Mouse (Mus musculus): Measurements from ENCODE around the gene Pde10a.

Gene Pde10a

DNA sequence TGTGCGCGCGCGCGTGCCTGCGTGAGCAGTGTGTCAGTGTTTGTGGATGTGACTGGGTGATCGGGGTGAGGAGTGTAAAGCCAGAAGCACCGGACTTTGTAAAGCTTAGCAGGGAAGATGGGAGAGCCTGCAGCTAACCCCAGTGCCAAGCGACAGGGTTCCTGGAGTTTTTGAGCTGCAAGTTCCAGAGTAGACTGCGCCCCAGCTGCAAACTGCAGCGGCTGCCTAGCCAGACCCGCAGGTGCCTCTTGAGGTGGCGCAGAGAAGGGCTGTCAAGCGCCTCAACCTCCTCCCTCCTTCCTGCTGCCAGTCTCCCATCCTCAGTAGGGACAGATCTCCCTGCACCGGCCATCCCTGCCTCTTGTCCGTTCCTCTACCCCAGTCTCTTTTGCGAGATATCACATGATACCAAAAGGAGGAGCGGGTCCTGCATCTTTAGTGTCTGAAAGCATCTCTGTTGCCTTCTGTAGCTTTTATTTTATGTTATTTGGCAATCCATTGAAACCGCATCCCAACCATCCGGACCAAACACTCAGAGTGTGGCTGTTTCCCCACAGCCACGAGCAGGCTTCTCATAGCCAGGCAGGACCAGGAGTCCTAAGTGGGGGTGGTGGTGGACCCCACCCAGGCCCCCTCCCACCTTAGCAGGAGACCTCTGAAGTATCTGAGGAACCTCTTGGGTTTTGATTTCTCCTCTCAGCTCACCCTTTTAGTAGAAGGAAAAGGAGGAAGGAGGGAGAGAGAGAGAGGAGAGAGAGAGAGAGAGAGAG is 984 bp downstream of the Pde10a start:
- in situ Hi-C loops (cut with MboI, MseI): no loop called here

GRCm38 (mm10) chr17:8526815-8527261 is 1.7 kb downstream of the Pde10a start:
- in situ Hi-C loops (cut with MboI, MseI): no loop called here

DNA sequence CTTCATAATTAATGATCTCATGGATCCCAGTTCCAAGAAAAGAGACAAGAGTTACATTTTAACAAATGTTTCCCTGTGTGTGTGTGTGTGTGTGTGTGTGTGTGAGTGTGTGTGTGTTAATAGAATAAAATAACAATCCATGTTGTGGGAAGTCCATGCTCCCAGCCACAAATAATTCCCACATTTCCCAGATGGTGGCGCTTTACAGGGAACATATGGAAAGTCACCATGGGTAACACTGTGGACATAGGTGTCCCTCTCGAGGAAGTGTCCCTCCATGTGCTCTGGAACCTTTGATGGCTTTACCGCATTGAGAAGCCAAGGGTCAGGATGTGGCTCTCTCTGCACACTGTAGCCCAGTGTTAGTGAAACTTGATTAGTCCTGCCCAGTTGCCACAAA is 3.5 kb downstream of the Pde10a start:
- in situ Hi-C loops (cut with MboI, MseI): no loop called here

- in situ Hi-C loops (cut with MboI, MseI): loop anchor here (10.0 kb wide), 1 partner anchor 62 kb away; no protein-coding TSS in a partner anchor
Measured at GRCm38 (mm10) chr17:8532609-8533008, 7.4 kb downstream of the Pde10a start.

DNA sequence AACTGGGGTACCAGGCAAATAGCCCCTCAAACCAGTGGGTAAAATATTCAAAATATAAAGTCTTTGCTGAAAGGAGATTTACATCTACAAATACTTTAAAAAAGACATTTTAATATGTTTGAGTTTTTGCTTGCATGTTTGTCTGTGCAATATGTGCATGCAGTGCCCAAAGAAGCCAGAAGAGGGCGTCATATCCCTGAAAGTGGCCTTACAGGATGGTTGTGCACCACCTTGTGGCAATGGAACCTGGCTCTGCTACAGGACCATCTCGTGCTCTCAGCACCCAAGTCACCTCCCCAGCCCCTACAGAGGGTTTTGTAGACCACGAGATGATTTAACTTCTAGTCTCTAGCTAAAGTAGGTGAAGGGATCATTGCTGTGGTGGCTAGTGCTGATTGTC is 8.7 kb downstream of the Pde10a start:
- in situ Hi-C loops (cut with MboI, MseI): loop anchor here (10.0 kb wide), 1 partner anchor 61 kb away; no protein-coding TSS in a partner anchor

- in situ Hi-C loops (cut with MboI, MseI): loop anchor here (5.0 to 10.0 kb wide), 2 partner anchors 36 to 58 kb away; no protein-coding TSS in a partner anchor
Measured at GRCm38 (mm10) chr17:8536522-8536921, 11.3 kb downstream of the Pde10a start.

DNA sequence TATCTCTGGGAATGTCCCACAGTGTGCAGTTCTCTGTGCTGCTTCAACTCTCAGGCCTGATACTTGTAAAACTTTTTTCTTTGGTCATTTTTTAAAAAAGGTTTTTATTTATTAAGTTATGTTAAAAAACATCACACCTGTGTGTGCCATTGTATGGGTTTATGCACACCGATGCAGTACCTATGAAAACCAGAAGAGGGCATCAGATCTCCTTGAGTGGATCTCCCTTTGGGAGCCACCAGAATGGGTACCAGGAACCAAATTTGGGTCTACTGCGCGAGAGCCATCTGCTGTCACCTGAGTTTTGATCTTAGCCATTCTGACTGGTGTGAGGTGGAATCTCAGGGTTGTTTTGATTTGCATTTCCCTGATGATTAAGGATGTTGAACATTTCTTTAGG is 12.9 kb downstream of the Pde10a start:
- in situ Hi-C loops (cut with MboI, MseI): loop anchor here (5.0 to 10.0 kb wide), 2 partner anchors 34 to 57 kb away; no protein-coding TSS in a partner anchor

- in situ Hi-C loops (cut with MboI, MseI): no loop called here
Measured at GRCm38 (mm10) chr17:8541974-8542538, 16.9 kb downstream of the Pde10a start.

DNA sequence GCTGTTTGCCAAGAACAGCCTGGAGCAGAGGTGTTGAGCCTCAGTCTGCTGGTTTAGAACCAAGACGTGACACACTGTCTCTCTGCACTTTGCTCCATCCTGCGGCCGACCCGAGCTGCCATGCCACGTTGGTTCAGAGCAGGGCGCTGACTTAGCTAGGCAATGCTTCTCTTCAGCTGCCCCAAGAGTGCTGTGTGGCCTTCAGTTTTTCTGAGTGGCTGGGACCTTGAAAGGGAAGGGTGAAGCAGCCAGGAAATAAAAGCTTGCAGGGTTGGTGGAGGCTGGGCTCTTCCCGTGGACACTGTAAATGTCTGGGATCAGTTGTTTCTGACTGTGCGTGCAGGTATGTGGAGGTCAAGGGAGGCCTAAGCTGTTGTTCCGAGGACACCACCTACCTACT is 21.2 kb downstream of the Pde10a start:
- in situ Hi-C loops (cut with MboI, MseI): no loop called here

GRCm38 (mm10) chr17:8548733-8549132 is 23.6 kb downstream of the Pde10a start:
- in situ Hi-C loops (cut with MboI, MseI): no loop called here

- in situ Hi-C loops (cut with MboI, MseI): no loop called here
Measured at GRCm38 (mm10) chr17:8551641-8552040, 26.5 kb downstream of the Pde10a start.

GRCm38 (mm10) chr17:8552346-8553035 is 27.3 kb downstream of the Pde10a start:
- in situ Hi-C loops (cut with MboI, MseI): no loop called here

- in situ Hi-C loops (cut with MboI, MseI): no loop called here
Measured at GRCm38 (mm10) chr17:8553601-8554000, 28.4 kb downstream of the Pde10a start.

DNA sequence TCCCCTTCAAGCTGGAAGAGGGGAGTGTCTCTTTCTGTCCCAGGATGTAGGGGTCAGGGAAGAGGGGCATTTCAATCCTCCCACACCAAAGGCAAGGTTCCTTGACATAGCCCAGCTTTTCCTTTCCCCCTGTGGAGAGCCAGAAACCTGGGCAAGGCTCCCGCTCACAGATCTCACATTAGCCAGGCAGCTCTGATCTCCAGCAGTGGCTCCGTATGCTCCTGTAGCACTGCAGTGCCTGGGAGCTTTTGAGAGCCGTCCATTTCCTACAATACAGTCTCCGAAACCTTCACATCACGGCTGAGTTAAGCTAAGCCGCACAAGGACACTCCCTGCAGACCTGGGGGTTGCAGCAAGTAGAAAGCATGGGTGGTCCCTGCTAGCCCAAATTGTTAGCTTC is 29.0 kb downstream of the Pde10a start:
- in situ Hi-C loops (cut with MboI, MseI): no loop called here

DNA sequence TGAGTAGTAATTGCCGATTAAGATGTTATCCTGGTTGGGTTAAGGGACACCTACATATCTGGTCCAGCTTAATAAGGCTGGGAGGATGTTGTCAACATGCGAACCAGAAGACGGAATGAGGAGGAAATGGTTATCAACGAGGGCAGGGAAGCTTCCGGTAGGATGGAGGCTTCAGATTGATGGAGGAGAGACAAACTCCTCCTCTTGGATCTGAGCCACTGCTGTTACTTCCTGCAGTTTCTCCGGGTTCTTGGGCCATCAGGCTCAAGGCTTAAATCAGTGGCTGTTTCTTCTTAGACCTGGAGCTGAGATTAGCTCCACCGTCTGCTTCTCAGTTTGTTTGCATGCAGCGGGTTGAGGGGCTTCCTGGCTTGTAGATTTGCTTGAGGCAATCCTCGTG is 30.6 kb downstream of the Pde10a start:
- in situ Hi-C loops (cut with MboI, MseI): no loop called here

- in situ Hi-C loops (cut with MboI, MseI): no loop called here
Measured at GRCm38 (mm10) chr17:8556223-8556622, 31.1 kb downstream of the Pde10a start.

DNA sequence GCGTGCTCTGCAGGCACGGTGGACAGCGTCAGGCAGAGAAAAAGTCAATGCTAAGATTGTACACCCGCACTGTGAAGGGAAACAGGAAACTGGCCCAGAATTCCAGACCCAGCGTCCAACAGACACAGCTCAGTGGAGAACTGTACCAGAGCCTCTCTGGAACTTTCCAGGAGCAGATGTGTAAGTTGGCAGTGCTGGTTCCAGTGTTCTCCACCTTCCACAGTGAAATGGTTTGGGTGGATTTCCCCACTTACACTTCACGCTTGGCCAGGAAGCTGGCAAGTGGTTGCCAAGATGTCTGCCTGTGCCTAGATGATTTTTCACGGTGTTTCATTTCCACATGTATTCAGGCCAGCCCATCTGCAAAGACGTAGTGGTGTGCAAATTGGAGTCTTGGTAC is 32.8 kb downstream of the Pde10a start:
- in situ Hi-C loops (cut with MboI, MseI): no loop called here

DNA sequence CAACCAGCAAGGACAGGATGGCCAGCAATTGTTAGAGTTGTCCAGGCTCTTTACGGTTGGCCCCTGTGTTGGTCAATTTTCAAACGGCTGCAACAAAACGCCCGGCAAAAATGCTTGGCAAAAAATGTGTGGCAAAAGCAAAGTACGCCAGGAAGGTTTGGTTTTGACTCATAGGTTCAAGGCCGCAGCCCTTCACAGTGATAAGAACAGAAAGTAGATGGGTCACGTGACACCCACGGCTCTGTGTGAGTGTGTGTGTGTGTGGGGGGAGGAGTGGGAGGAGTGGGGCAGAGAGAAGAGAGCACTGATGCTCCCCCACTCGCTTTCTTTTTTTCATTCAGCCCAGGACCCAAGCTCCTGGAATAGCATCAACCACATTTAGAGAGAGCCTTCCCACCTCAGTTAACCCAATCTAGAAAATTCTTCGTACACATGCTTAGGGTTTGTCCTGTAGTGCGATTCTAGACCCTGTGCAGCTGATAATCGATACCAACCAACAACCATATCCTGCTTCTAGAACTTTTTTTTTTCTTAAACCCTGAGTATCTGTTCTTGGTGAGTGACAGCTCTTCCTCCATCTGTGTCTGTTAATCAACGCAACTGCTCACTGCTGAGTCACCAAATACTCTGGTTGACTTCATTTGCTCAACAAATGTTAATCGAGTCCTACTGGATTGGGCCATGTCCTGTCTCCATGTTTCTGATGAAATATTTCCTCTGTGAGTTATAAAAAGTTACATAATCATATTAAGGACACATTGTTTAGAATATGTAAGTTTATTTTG is 37.1 kb downstream of the Pde10a start:
- in situ Hi-C loops (cut with MboI, MseI): no loop called here

DNA sequence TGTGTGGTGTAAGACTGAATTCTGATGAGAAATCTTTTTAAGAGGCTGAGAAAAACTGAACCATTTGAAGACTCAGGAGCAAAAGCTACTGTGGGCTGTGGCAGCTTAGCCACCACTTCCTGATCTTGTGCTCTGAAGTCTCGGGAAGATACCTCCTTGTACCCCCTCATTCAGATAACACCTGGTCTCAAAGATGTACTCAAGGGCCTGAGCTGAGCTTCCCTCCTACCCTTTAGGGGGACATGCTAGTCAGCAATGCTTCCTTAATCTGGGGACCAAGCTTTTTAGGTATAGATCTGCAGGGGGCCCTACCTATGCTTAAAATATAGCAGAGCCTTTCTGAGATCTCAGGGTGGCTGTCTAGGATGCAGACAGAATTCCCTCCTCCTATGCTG is 37.7 kb downstream of the Pde10a start:
- in situ Hi-C loops (cut with MboI, MseI): no loop called here

GRCm38 (mm10) chr17:8566850-8567249 is 41.7 kb downstream of the Pde10a start, which contains the start of gene Gm17087:
Gene Gm17087, minus strand, starts transcription at chr17:8566950.
- in situ Hi-C loops (cut with MboI, MseI): no loop called here

DNA sequence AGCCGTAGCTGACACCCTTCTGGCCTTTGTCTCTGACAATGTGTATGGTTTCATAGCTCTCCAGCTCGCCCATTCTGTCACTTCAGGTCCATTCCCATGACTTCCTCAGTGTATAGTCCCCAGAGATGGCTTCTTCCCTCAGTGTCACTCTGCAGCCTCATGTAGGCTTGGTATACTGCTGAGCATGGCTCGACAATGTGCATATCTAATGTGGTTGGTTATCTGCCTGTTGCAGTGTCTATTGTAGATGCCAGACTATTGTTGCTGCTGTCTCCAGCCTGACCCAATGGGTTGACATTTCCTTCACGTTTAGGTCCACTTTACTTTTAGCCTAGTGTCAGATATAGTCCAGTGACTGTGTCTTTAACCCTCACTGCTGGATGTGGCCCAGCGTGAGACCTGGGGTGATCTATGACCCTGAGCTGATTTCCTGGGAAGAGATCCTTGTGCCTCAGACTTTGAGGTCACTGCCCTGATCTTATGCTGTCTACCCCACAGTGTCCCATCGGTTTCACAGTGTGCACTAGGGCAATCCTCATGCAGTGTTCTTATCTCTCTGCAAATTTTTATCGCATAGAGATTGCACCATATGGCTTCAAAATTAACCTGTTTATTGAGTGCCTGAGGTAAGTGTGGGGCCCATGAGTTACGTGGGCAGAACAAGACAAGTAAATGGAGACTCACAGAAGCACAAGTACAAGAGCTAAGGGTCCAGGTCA is 48.5 kb downstream of the Pde10a start:
- in situ Hi-C loops (cut with MboI, MseI): loop anchor here (5.0 kb wide), 1 partner anchor 36 kb away; no protein-coding TSS in a partner anchor
